Mouse (Mus musculus) kidney, postnatal 0 days (tissue): ENCODE results near the gene Nol4l. TPM values are rescaled to one million over a fixed set of nuclear protein-coding genes. Genes with fewer than 3 reads are reported as not detected.

Source experiments
- ATAC-seq: fragments of 200-750 bp; cut with Nextera tagmentation; replicated peaks from 2 replicates; pipeline ENCODE4 v1.8.0; 2017; ENCODE audit warnings: low read depth, moderate number of reproducible peaks, moderate TSS enrichment, moderate library complexity; ENCODE audit not compliant: low FRiP score
- DNase-seq: peaks from one replicate; pipeline ENCODE4 v3.0.0-alpha.2; 2016; ENCODE audit warnings: low spot score
- H3K27ac ChIP-seq: fragments of 300-500 bp; sonication (generic); 2 replicates; pipeline ENCODE4 v1.5.1; 2014; ENCODE audit warnings: mild to moderate bottlenecking
- H3K27me3 ChIP-seq: fragments of 300-500 bp; sonication (generic); 2 replicates; pipeline ENCODE4 v1.6.1; 2014; ENCODE audit warnings: low read length, mixed read lengths; ENCODE audit not compliant: insufficient read depth
- H3K36me3 ChIP-seq: fragments of 300-500 bp; sonication (generic); 2 replicates; pipeline ENCODE4 v1.6.1; 2014; ENCODE audit warnings: low read length, mixed read lengths; ENCODE audit not compliant: insufficient read depth
- H3K4me1 ChIP-seq: fragments of 300-500 bp; sonication (generic); replicated peaks from 2 replicates; pipeline ENCODE4 v1.6.1; 2014; ENCODE audit warnings: antibody characterized with exemption, low read length, mixed read lengths; ENCODE audit not compliant: insufficient read depth
- H3K4me2 ChIP-seq: fragments of 300-500 bp; sonication (generic); 2 replicates; pipeline ENCODE4 v1.6.1; 2014; ENCODE audit warnings: mild to moderate bottlenecking, low read length, moderate library complexity, mixed read lengths
- H3K4me3 ChIP-seq: fragments of 300-500 bp; sonication (generic); replicated peaks from 2 replicates; pipeline ENCODE4 v1.5.1; 2014; ENCODE audit warnings: low read depth, low read length
- H3K9ac ChIP-seq: fragments of 300-500 bp; sonication (generic); 2 replicates; pipeline ENCODE4 v1.6.1; 2014; ENCODE audit warnings: low read depth, low read length
- H3K9me3 ChIP-seq: fragments of 300-500 bp; sonication (generic); replicated peaks from 2 replicates; pipeline ENCODE4 v1.6.1; 2016; ENCODE audit warnings: low read length, inconsistent platforms, mixed read lengths
- CTCF ChIP-seq: IDR thresholded peaks from 2 replicates; pipeline ENCODE4 v1.5.1; 2016; ENCODE audit warnings: antibody characterized with exemption, low read depth, mild to moderate bottlenecking, moderate library complexity
- WGBS: fragments of 180-500 bp; shearing (Covaris S2); extraction: QIAGEN DNeasy Blood & Tissue Kit; methylation state at CpG from one replicate; pipeline ENCODE4 v1.1.7; 2014; 5-methylcytosine and 5-hydroxymethylcytosine counted together
- polyA plus RNA-seq: library from polyadenylated mRNA; unstranded; fragments of >200 nt; fragmentation: Nextera tagmentation; extraction: Ambion mirVana; gene quantifications from 2 replicates; pipeline ENCODE4 v1.2.1, GENCODE M21; 2015

The Nol4l gene
- polyA plus RNA-seq, 1 experiment from 2014 or later, result 9.6 TPM

DNA sequence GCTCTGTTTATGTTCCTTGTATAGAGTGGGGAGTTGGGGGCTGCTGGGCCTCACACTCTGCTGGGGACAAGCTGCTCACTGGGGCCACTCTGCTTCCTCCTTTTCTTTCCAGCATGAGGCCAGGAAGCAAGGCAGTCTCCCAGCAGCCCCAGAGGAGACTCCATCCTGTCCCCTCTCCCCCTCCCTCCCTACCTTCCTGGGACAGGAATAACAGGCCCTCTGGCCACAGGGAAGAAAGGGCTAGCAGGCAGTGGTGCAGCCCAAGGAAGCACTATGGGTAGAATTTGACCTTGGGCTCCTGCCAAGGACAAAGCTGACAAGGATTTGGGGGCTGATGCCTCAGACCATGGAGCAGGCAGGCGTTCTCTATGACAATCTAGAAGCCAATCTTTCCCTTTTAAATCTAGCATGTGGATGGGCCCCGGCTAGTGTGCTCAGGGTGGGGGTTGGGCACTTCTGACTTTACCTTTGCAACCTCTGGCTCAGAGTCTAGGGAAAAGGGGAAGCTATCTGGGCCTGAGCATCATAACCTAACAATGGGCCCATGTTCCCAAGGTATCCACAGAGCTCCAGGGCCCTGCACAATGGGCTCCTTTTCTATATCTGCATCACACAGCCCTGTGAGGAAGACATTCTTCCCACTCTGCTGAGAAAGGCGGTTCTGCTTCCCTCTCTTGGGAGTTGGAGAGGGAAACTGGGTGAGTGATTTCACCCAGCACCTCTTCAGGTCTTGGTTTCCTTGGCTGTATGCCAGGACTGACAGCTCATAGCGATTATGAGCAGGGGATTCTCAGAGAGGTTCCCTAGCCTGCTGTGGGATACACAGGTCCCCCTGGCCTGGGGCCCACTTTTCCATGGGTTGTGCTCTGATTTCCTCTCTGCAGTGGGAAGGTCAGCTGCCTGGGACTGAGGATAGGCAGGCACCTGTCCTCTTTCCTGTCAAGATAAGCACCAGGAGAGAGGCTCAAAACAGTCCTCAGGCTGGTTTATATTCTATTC is 54.4 kb downstream of the Nol4l start:
- Histone ChIP-seq H3K27me3 (no peaks in the 10 kb centered on the region), H3K9me3 (no peaks in the 10 kb centered on the region), H3K27ac (peak overlapping the region; percentile 51), H3K4me3 (no peak overlapping the region), H3K4me2 (no peak overlapping the region), H3K9ac (no peak overlapping the region), H3K36me3 (no peaks in the 10 kb centered on the region), H3K4me1 (no peaks in the 10 kb centered on the region; the same call in 1 of the 2 replicates)
- WGBS, result 24% methylated on average over 4 of the region's 4 CpGs
- ATAC-seq (no peak), DNase-seq (peak; percentile 40)
- TF ChIP-seq CTCF, result no peak

DNA sequence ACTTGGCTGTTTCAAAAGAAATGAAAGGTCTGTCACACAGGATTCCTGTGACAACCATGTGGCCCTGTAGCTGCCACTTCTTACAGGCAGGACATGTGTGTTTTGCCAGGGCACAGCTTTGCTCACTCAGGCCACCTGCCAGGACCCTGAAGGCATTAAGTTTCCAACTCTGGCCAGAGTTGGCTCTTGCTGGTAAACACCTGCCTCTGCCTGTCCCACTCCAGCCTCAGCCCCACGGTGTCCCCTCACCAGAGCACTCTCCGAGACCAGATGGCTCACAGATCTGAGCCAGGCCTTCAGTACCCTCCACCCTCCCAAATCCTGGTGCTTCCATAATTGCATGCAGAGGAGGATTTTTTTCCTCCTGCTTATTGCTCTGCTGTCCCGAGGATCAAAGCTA is 58.8 kb downstream of the Nol4l start:
- Histone ChIP-seq H3K4me1 (no peaks in the 10 kb centered on the region; the same call in 1 of the 2 replicates), H3K4me3 (no peak overlapping the region), H3K27me3 (no peaks in the 10 kb centered on the region), H3K9ac (no peak overlapping the region), H3K4me2 (no peak overlapping the region), H3K9me3 (no peaks in the 10 kb centered on the region), H3K36me3 (no peaks in the 10 kb centered on the region), H3K27ac (peak overlapping the region; percentile 67; the same call in 1 of the 2 replicates)
- TF ChIP-seq CTCF, result no peak
- whole genome bisulfite sequencing, result 40% methylated on average over 3 of the region's 3 CpGs
- DNase-seq (no peak), ATAC-seq (no peak)

DNA sequence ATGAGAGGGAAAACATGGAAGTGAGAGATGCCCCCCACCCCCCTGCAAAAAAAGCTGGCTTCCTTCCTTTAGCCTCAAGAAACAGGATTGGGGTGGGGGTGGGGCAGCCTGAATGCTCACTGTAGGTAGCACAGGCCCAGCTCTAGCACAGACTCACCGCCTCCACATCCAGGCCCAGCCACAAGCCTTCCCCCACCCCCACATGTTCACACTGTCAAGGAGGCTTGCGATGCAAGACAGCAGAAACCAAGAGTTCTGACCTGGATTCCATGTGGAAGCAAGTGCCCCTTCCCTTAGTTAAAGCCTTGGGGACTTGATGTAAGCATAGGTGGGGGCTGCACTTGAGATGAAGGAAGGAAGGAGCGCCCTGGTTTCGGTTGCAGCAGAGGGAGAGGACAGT is 60.0 kb downstream of the Nol4l start:
- ATAC-seq, result peak; percentile 51; the same call in 1 of the 2 replicates
- Histone ChIP-seq H3K4me2 (no peak overlapping the region), H3K9me3 (no peaks in the 10 kb centered on the region), H3K4me3 (no peak overlapping the region), H3K4me1 (no peaks in the 10 kb centered on the region; the same call in 1 of the 2 replicates), H3K9ac (no peak overlapping the region), H3K27me3 (no peaks in the 10 kb centered on the region), H3K36me3 (no peaks in the 10 kb centered on the region), H3K27ac (peak overlapping the region; percentile 67)
- no peak for TF ChIP-seq CTCF
- peak; percentile 50 for DNase-seq
- 25% methylated on average over 4 of the region's 4 CpGs for WGBS

DNA sequence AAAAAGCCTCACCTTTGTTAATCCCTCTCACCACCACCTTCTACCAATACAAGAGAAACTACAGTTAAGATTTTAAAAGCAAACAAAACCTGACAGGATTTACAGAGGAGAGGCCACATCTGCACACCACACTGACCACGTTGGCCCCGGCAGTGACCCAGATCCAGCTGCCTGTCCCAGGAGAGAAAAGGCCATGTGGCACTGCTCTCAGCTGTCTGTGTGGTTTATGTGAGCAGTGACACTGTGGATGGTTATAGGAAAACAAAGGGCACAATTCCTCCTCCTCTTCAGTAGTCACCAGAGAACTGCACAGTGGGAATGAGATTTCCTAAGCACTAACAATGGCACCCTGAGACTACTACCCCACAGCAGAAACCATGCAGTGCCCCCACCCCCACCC is 60.5 kb downstream of the Nol4l start:
- ATAC-seq, result peak; percentile 47
- WGBS, result 14% methylated on average over 2 of the region's 2 CpGs
- H3K27me3 ChIP-seq, result no peaks in the 10 kb centered on the region
- H3K4me2 ChIP-seq, result no peak overlapping the region
- no peaks in the 10 kb centered on the region for H3K4me1 ChIP-seq
- DNase-seq, result peak; percentile 55
- H3K4me3 ChIP-seq, result no peak overlapping the region
- no peaks in the 10 kb centered on the region for H3K9me3 ChIP-seq
- no peaks in the 10 kb centered on the region for H3K36me3 ChIP-seq
- H3K9ac ChIP-seq, result no peak overlapping the region
- H3K27ac ChIP-seq, result peak overlapping the region; percentile 67; the same call in 1 of the 2 replicates
- no peak for TF ChIP-seq CTCF

DNA sequence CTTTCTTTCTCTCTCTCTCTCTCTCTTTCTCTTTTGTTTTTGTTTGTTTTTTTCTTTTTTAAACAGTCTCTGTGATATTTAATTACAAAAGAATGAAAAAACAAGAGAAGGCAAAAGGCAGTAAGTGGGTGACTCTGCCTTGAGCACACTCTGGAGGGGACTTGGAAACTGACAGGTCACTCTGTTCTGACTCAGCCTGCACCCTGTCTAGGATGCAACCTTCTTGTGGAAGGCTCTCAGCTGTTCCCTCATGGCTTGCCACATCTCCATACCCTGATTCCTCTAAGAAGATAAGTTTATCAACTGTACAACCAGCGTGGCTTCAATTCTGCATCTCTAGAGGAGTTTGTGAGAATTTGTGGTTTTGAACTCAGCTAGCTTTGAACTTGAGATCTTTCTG is 62.4 kb downstream of the Nol4l start:
- no peak overlapping the region for H3K4me2 ChIP-seq
- no peaks in the 10 kb centered on the region for H3K36me3 ChIP-seq
- no peak for TF ChIP-seq CTCF
- no peak overlapping the region for H3K9ac ChIP-seq
- DNase-seq, result no peak
- H3K27ac ChIP-seq, result no peak overlapping the region
- WGBS, result 79% methylated on average over 1 of the region's 1 CpGs
- H3K27me3 ChIP-seq, result no peaks in the 10 kb centered on the region
- H3K4me3 ChIP-seq, result no peak overlapping the region
- H3K9me3 ChIP-seq, result no peaks in the 10 kb centered on the region
- H3K4me1 ChIP-seq, result no peaks in the 10 kb centered on the region
- no peak for ATAC-seq

DNA sequence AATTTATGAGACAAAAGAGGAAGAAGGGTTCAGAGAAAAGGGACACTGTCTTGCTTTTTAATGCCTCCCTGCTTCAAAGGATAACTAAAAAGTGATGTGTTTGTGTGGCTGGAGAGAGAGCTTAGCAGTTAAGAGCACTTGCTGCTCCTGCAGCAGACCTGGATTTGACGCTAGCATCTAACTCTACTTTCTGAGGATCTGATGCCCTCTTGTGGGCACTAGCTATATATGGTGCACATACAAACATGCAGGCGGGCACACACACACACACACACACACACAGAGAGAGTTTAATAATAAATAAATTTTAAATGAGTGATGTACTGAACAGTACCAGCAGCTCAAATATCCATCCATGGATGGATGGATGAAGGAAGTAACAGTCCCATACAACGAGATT is 66.5 kb downstream of the Nol4l start:
- Histone ChIP-seq H3K27me3 (no peaks in the 10 kb centered on the region), H3K36me3 (no peaks in the 10 kb centered on the region), H3K9me3 (no peaks in the 10 kb centered on the region), H3K4me2 (no peak overlapping the region), H3K4me3 (no peak overlapping the region), H3K27ac (no peak overlapping the region), H3K9ac (no peak overlapping the region), H3K4me1 (no peaks in the 10 kb centered on the region)
- DNase-seq, result no peak
- no peak for ATAC-seq
- TF ChIP-seq CTCF, result peak; percentile 56
- WGBS, result 80% methylated on average over 3 of the region's 3 CpGs
